Comparison of ENCODE assay signal across 28 mouse cellular contexts in the genomic region with DNA sequence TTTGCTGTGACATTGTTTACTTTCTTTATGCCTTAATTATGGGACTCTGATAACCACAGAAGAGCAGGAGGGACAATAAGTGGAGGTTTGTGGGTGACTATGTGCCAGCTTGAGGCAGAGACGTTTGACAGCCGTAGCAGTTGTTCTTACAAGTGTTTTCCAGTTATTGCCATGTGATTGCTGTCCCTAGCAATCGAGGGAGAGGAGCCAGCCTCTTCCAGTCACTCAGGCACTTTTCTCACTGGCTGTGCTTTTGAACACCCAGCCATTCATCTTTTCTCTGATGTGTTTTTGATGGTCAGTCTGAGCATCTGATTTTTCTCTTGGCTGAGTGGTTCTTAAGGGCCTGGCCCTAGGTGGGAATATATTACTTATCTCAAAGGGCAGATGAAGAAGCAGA.
A peak's percentile ranks its signal among the peaks of the same experiment; 100 is the strongest.
DNase-seq lines count a peak whose midpoint lies in the region; ATAC-seq and TF ChIP-seq lines count a peak whose summit lies in the region.
"Had no signal": no experiment of that assay in that cellular context is flagged by ENCODE, and none has a peak within 500 bp of the region (broad histone marks: within the 10 kb centered on the region; RNA-seq: fewer than 3 reads in every experiment).

No protein-coding gene starts in this region.

- no peak overlapping the region for H3K9ac ChIP-seq in heart, embryonic 12.5 days
- no peak overlapping the region for H3K9ac ChIP-seq in heart, postnatal 0 days (replicated peaks; ENCODE audit: low read depth, low read length)
- H3K9ac ChIP-seq: forebrain, embryonic 13.5 days; hindbrain, embryonic 14.5 days; limb, embryonic 15.5 days; liver, embryonic 13.5 days; stomach, embryonic 15.5 days had no signal

- peak; percentile 79 for DNase-seq in heart, adult 11 months
- no peak for DNase-seq in heart, adult 8-10 months (ENCODE audit: low spot score)
- DNase-seq in brain, adult 2 months (ENCODE audit: low read depth, low spot score) = peak; percentile 72
- DNase-seq in heart, postnatal 0 days (ENCODE audit: low spot score) = peak; percentile 20
- DNase-seq in kidney, postnatal 36 days = no peak
- no peak for DNase-seq in spleen, postnatal 36 days (ENCODE audit: low spot score in 2 of 2)
- no peak for DNase-seq in thymus, postnatal 0 days (ENCODE audit: low spot score)
- DNase-seq: adrenal gland, postnatal 14 days; cerebellum, adult 2 months; cerebellum, postnatal 14 days; gastrocnemius, adult 2 months; gastrocnemius, postnatal 36 days; kidney, adult 9 months; kidney, postnatal 10 days; layer of hippocampus, adult 9-11 months; liver, embryonic 13.5 days; lung, adult 18-20 months; thymus, postnatal 14 days had no signal

- H3K27me3 ChIP-seq in heart, embryonic 12.5 days (replicated peaks) = no peaks in the 10 kb centered on the region
- no peaks in the 10 kb centered on the region for H3K27me3 ChIP-seq in heart, postnatal 0 days (ENCODE audit: control insufficient read depth, insufficient read depth, low read length)
- H3K27me3 ChIP-seq: forebrain, embryonic 13.5 days; limb, embryonic 15.5 days; liver, embryonic 13.5 days; stomach, embryonic 15.5 days had no signal

- no peaks in the 10 kb centered on the region for H3K9me3 ChIP-seq in heart, embryonic 12.5 days (replicated peaks)
- no peaks in the 10 kb centered on the region for H3K9me3 ChIP-seq in heart, postnatal 0 days (replicated peaks; ENCODE audit: control insufficient read depth, low read length)
- H3K9me3 ChIP-seq: forebrain, embryonic 13.5 days; limb, embryonic 10.5 days; limb, embryonic 15.5 days; liver, embryonic 13.5 days; stomach, embryonic 15.5 days had no signal

- no peaks in the 10 kb centered on the region for H3K36me3 ChIP-seq in heart, embryonic 12.5 days
- no peaks in the 10 kb centered on the region for H3K36me3 ChIP-seq in heart, postnatal 0 days (replicated peaks; ENCODE audit: control insufficient read depth, insufficient read depth, low read length)
- H3K36me3 ChIP-seq: limb, embryonic 10.5 days; limb, embryonic 15.5 days; liver, embryonic 13.5 days; stomach, embryonic 15.5 days had no signal

- no peak for ATAC-seq in heart, embryonic 12.5 days (ENCODE audit: insufficient number of reproducible peaks, low FRiP score)
- ATAC-seq in heart, postnatal 0 days (ENCODE audit: insufficient read depth, low read depth) = 0 out of 2 replicates have a peak, but pooled peaks have one; percentile 25
- ATAC-seq: forebrain, embryonic 13.5 days; intestine, postnatal 0 days; lung, postnatal 0 days; midbrain, embryonic 16.5 days had no signal

- H3K4me3 ChIP-seq in heart, embryonic 12.5 days = no peak overlapping the region
- no peak overlapping the region for H3K4me3 ChIP-seq in heart, postnatal 0 days (ENCODE audit: low read depth, low read length)
- H3K4me3 ChIP-seq: erythroblast, embryonic 14.5 days; forebrain, embryonic 13.5 days; gastrocnemius, adult 2 months; limb, embryonic 10.5 days; limb, embryonic 15.5 days; liver, embryonic 13.5 days; stomach, embryonic 15.5 days had no signal

- peak overlapping the region; percentile 63 for H3K27ac ChIP-seq in heart, embryonic 12.5 days (ENCODE audit: poor library complexity, severe bottlenecking)
- peak overlapping the region; percentile 88 for H3K27ac ChIP-seq in heart, postnatal 0 days (ENCODE audit: low read depth)
- H3K27ac ChIP-seq: forebrain, embryonic 13.5 days; gastrocnemius, adult 2 months; hindbrain, embryonic 14.5 days; limb, embryonic 10.5 days; limb, embryonic 15.5 days; liver, embryonic 13.5 days; stomach, embryonic 15.5 days had no signal

- no peak for TF ChIP-seq CTCF in heart, postnatal 0 days (IDR thresholded peaks at IDR 0.05; ENCODE audit: low read depth)

- H3K4me2 ChIP-seq in heart, embryonic 12.5 days = peak overlapping the region; percentile 9; the same call in 1 of the 2 replicates
- H3K4me2 ChIP-seq in heart, postnatal 0 days (ENCODE audit: low read depth, low read length) = peak overlapping the region; percentile 9; the same call in 1 of the 2 replicates
- H3K4me2 ChIP-seq: forebrain, embryonic 13.5 days; hindbrain, embryonic 14.5 days; limb, embryonic 15.5 days; liver, embryonic 13.5 days; stomach, embryonic 15.5 days had no signal

- 20% methylated on average over 3 of the region's 3 CpGs for WGBS in heart, embryonic 12.5 days
- WGBS in heart, postnatal 0 days = 29% methylated on average over 3 of the region's 3 CpGs

- H3K4me1 ChIP-seq in heart, embryonic 12.5 days (replicated peaks) = peaks cover 35% of the 10 kb centered on the region
- peaks cover 17% of the 10 kb centered on the region for H3K4me1 ChIP-seq in heart, postnatal 0 days (ENCODE audit: control insufficient read depth, insufficient read depth)
- H3K4me1 ChIP-seq: forebrain, embryonic 13.5 days; limb, embryonic 10.5 days; limb, embryonic 15.5 days; liver, embryonic 13.5 days; stomach, embryonic 15.5 days had no signal

- TF ChIP-seq EP300 in heart, postnatal 0 days (IDR thresholded peaks at IDR 0.05; ENCODE audit: low read depth) = no peak

Comparison
In these comparisons a context has a peak if more than half of its experiments do, and no peak if none do; other contexts are left out.
1. DNase-seq: peak in heart, adult 11 months (single experiment), brain, adult 2 months (single experiment) and heart, postnatal 0 days (single experiment); none in heart, adult 8-10 months (single experiment), kidney, postnatal 36 days (0 of 2), spleen, postnatal 36 days (0 of 2) and thymus, postnatal 0 days (single experiment).